Mouse (Mus musculus) heart, adult 8-10 months (tissue): Measurements from ENCODE around the gene Ube2z. TPM values are rescaled to one million over a fixed set of nuclear protein-coding genes. Genes with fewer than 3 reads are reported as not detected.

Source experiments
- DNase-seq: peaks from one replicate; pipeline ENCODE4 v3.0.0; 2022; ENCODE audit warnings: low spot score
- total RNA-seq, 4 experiments: library from RNA; stranded (reverse); gene quantifications; 2 replicates each; pipeline ENCODE4 v1.2.4; 2022

The Ube2z gene
- total RNA-seq, 4 experiments from 2014 or later: 28.1 to 32.7 (median 30.7) TPM

DNA sequence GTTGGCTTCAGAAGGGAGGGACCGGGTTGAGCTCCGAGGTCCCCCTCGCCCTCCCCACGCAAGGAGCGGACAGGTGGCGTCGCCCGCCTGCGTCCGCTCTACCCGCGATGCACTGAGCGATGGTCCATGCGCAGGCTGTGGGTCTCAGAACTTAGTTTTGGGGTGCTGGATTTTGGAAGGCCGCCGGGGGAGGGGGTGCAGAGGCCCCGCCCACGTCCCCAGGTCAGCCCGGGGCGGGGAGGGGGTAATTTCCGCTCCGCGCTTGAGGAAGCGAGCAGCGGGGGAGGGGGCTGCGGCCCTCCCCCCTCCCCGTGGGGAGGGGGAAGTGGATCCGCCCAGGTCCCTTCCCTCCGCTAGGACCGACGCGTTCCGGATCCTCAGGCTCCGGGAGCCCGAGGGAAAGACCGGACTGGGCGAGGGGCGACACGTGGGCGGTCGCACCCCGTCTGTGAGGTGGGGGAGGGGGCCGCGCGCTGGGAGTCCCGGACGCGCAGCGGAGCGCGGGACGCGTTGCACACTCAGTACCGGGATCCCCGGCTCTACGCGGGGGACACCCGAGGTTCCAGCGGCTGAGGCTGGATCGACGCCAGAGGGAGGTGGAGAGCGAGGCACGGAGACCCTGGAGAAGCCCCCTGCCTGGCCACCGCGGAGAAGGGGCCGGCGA is 58.2 kb downstream of the Ube2z start:
- DNase-seq: no peak

DNA sequence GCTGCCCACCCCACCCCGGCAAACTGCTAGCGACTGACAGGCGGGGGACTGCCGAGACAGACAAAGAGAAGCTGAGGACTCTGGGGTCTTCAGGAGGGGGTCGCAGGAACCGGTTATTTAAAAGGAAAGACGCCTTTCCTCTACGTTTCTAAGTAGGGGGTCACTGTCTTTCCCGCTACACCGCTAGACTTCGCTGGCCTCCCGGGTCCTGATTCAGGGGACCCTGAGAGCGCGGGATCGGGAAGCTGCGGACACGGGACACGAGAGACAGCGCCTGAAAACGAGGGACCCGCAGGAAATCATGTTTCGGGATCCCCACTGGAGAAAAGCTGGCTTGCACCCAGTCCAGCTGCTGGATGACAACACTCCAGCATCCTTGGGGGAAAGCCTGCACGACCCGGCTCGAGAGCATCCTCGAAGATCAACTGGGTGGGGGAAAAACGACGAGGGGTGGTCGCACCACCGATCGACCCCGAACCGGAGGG is 58.8 kb downstream of the Ube2z start:
- DNase-seq: no peak

DNA sequence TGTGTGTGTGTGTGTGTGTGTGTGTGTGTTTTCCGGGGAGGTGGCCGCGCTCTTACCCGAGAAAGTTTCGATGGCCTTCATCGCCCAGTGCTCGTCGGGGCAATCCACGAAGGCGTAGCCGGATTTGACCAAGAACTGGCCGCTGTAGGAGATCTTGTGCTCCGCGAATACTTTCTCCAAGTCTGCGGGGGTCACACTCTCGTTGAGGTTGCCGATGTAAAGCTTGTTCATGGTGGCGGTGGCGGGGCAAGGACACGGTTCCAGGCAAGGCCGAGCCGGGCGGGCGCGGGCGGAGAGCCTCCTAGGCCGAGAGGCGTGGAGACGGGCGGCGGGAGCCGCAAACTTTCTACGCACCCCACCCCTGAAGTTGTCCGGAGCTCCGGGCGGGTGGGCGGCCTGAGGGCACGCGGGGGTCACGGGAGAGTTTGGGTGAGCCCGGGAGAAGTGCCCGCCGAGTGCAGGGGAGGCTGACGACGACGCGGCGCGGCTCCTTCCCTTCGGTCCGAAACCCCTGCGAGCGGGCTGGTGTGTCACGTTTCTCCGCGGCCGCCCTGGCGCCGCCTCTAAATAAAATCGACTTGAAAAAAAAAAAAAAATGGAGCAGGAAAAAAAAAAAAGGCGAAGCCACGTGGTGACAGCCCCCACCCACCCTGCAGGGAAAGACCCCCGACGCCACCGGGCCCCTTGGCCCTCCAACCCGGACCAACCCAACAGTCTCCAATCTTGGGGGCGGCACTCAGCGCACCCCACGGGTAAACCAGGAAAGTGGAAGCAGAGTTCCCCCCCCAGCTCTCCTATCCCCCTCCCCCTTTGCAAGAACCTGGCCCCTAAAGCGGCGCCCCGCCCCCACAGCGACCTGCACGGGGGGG is 59.6 kb downstream of the Ube2z start, which contains the start of gene Igf2bp1:
TSS of gene Igf2bp1 (minus strand) at position 538 of the 869 bp plus-strand sequence.
- DNase-seq: no peak

DNA sequence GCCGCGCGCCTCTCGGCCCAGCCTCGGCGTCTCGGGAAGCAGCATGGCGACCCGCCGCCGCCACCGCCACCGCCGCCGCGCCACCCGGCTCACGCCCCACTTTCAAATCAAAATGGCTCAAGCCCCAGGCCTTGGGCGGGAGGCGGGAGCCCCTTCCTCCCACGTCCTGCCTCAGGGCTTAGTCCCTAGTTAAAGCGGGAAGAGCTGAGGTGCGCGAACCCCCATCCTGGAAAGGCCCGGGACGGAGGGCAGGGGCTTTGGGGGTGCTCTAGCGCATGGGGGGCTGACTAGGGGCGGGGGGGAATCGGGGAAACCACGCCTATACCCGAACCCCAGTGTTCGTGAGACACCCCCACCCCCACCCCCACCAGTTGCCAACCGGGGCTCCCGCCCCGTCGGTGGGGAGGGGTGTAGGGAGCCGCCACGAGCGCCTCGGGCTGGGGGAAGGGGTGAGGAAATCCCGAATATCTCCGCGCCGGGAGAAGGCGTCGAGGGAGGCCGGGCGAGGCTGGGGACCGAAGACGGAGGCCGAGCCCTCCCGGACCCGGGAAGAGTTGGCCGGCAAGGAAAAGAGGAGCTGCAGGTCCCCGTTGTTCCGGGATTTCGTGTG is 60.3 kb downstream of the Ube2z start:
- DNase-seq: no peak

DNA sequence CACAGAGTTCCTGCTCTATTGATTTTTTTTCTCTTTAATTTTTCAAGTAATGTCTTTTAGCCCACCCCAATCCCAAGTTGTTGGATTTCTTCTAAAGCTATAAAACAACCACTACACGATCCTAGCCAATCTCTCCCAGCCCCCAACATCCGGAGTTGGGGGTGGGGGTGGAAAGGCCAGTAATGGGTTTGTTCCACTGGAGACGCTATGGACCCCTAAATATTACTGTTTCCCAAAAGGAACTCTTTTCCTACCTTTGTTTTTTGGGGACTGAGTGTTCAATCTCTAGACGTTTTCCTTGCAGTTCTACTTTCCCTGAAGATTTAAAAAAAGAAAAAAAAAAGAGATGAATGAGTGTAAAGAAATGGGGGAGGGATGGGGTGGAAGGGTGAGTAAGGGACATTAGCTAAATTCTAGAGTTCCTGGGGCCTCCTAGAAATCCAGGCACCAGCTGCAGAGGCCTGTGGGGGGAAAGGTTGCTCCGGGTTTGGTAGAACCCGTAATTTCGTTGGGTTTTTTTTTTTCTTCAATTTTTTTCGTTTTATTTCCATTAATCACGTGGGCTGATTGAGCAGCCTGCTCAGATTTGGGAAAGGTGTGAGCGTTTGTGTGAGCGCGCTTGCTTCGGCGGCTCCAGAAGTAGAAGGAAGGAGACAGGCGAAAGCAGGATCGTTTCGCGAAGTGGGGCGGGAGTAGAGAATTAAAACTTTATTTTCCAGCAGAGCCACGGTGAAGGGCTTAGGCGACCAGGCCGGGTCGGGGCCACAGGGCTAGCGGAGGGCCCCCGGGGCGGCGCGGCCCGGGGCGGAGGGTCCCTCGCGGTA is 61.0 kb downstream of the Ube2z start:
- no peak for DNase-seq

DNA sequence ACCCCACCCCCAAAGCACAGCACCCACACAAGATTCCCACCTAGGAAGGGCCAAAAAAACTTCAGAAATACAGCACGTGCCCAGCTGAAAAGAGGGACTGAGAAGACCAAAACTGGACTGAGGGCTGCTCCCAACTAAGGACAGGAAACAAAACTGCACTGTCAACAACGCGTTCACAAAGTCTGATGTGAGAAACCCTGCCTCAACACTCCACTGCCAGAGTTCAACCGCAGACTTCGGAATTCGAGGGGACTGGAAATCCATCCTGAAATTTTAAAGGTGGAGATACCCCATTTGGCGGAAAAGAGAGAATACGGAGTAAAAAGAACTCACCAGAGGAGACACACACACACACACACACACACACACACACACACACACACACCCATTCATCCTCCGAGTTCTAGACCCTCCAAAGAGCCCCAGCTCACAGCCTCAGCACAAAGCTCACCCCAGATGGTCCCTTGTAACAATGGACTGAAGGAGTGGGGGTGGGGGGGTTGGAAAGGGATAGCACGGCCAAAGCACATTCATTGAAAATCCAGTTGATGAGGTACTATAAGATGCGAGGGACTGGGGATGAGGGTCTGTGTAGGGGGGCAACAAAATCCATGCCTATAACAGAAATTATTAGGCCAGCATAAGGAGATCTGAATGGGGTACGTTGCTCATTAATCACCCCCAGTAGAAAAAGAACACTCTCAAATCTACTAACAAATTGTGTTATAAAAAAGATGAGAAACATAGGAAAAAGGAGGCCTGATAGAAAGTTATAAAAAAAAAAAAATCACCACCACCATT is 61.9 kb downstream of the Ube2z start:
- DNase-seq: no peak

Other genes with a start within 250 kb of the Ube2z start
- 100 to 1,000 TPM; 171 to 185 (median 175) TPM for gene Phospho1, start 240.9 kb downstream of the Ube2z start, total RNA-seq
- 10 to 100 TPM; 11.6 to 19.0 (median 15.7) TPM for gene Gngt2, start 228.2 kb downstream of the Ube2z start, total RNA-seq
- gene Abi3, start 222.9 kb downstream of the Ube2z start, total RNA-seq: 10 to 100 TPM in 1 of 4 experiments, 1 to 10 TPM in 3; 7.3 to 10.8 (median 8.8) TPM
- not detected for gene B4galnt2, start 150.5 kb downstream of the Ube2z start, total RNA-seq
- gene Igf2bp1, start 59.4 kb downstream of the Ube2z start, total RNA-seq: under 1 TPM in 2 of 4 experiments, not detected in 2; 0.03 TPM
- gene Gip, start 40.8 kb downstream of the Ube2z start, total RNA-seq: not detected
- 10 to 100 TPM; 41.5 to 49.4 (median 46.7) TPM for gene Snf8, start 30.5 kb downstream of the Ube2z start, total RNA-seq
- 1,000 to 10,000 TPM; 3,689 to 3,785 (median 3,746) TPM for gene Atp5g1, start 10.3 kb upstream of the Ube2z start, total RNA-seq
- gene Calcoco2, start 46.6 kb upstream of the Ube2z start, total RNA-seq: under 1 TPM in 1 of 4 experiments, not detected in 3; 0.29 TPM
- under 1 TPM in 1 of 4 experiments, not detected in 3; 0.14 TPM for gene Ttll6, start 68.4 kb upstream of the Ube2z start, total RNA-seq
- gene Hoxb13, start 128.9 kb upstream of the Ube2z start, total RNA-seq: not detected
- not detected for gene Hoxb9, start 206.1 kb upstream of the Ube2z start, total RNA-seq
- gene Hoxb8, start 216.5 kb upstream of the Ube2z start, total RNA-seq: not detected
- gene Hoxb7, start 221.2 kb upstream of the Ube2z start, total RNA-seq: not detected
- not detected for gene Hoxb6, start 227.1 kb upstream of the Ube2z start, total RNA-seq
- gene Hoxb5, start 237.9 kb upstream of the Ube2z start, total RNA-seq: under 1 TPM in 1 of 4 experiments, not detected in 3; 0.11 TPM